Mouse (Mus musculus): ENCODE measurements around the gene Supt6.

DNA sequence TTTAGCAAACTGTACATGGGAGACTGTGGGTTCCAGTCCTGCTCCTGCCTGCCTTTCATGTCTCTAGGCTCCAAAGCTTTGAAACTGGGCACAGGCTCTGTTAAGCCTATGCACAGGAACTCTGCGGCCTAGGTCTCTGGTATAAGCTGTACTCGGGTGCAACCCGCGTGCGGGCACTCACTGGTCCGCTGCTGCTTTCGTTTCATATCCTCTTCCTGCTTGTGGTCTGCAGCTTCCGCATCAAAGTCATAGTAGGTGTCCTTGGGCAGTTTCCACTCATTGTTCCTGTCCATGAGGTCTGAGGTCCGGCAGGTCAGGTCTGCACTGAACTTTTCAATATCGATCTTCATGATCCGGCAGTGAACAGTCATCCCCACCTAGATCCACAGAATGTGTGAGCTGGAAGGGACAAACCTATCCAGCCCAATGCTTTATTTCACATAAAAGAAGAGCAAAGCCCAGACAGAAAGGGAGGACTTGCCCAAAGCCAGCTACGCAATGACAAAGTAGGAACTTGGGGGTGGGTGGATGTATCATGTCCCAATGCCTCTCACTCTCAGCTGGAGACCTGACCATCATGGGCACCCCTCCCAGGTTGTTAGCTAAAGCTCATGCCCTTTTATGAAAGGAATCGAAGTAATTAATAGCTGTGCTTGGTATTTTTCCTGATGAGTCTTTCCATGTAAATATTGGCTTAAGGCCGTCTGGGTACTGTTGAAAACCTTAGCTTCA lies 32.5 kb downstream of the Supt6 start:
- TF ChIP-seq CTCF (IDR thresholded peaks at IDR 0.05; ENCODE audit: low read depth, low read length) (no peak), POLR2A (IDR thresholded peaks at IDR 0.05; ENCODE audit: insufficient read depth, low read length) (no peak), EP300 (IDR thresholded peaks at IDR 0.05; ENCODE audit: insufficient read depth, low read depth, low read length) (no peak)

Data from ES-Bruce4 (cell line).